Comparison of ENCODE assay signal across 7 mouse cellular contexts in the genomic region with DNA sequence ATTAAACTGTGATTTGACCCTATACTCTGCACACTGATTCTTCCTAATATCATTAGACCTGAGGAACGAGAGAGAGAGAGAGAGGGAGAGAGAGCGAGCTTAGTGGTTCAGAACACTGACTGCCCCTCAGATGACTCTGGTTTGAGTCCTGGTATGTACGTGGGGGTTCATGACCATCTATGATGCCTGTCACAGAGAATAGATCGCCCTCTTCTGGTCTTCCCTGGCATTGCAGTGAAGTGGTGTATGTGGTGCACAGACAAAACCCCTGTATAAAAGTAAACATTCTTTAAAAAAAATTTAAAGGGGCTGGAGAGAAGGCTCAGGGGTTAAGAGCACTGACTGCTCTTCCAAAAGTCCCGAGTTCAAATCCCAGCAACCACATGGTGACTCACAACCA.
DNase-seq lines count a peak whose midpoint lies in the region; ATAC-seq and TF ChIP-seq lines count a peak whose summit lies in the region.

No protein-coding gene starts in this region.

- no peaks in the 10 kb centered on the region for H3K27me3 ChIP-seq in thymus, adult 2 months (ENCODE audit: control insufficient read depth, insufficient read depth, low read length)
- no peaks in the 10 kb centered on the region for H3K27me3 ChIP-seq in intestine, postnatal 0 days (replicated peaks; ENCODE audit: control insufficient read depth, insufficient read depth, low read length)
- H3K27me3 ChIP-seq in lung, embryonic 14.5 days (ENCODE audit: insufficient read depth, low read length), result no peaks in the 10 kb centered on the region
- H3K27me3 ChIP-seq in spleen, adult 2 months (ENCODE audit: control insufficient read depth, insufficient read depth, low read length), result no peaks in the 10 kb centered on the region

- H3K27ac ChIP-seq in thymus, adult 2 months (ENCODE audit: control insufficient read depth, insufficient read depth, low read length), result no peak overlapping the region
- no peak overlapping the region for H3K27ac ChIP-seq in intestine, postnatal 0 days (ENCODE audit: low read depth, low read length)
- no peak overlapping the region for H3K27ac ChIP-seq in lung, embryonic 14.5 days (ENCODE audit: low read depth)
- no peak overlapping the region for H3K27ac ChIP-seq in spleen, adult 2 months (ENCODE audit: insufficient read depth, low read length)

- H3K4me1 ChIP-seq in thymus, adult 2 months (replicated peaks; ENCODE audit: control insufficient read depth, insufficient read depth, low read length), result no peaks in the 10 kb centered on the region
- 0 out of 2 replicates have a peak, but pooled peaks cover 4% of the 10 kb centered on the region for H3K4me1 ChIP-seq in intestine, postnatal 0 days (replicated peaks; ENCODE audit: control insufficient read depth, insufficient read depth, low read length)
- H3K4me1 ChIP-seq in lung, embryonic 14.5 days (ENCODE audit: insufficient read depth), result no peaks in the 10 kb centered on the region
- no peaks in the 10 kb centered on the region for H3K4me1 ChIP-seq in spleen, adult 2 months (ENCODE audit: control insufficient read depth, insufficient read depth, insufficient read length)

- H3K4me3 ChIP-seq in thymus, adult 2 months (ENCODE audit: control insufficient read depth, insufficient read depth, low read length), result no peak overlapping the region
- H3K4me3 ChIP-seq in intestine, postnatal 0 days (ENCODE audit: low read depth, low read length), result no peak overlapping the region
- no peak overlapping the region for H3K4me3 ChIP-seq in lung, embryonic 14.5 days (ENCODE audit: low read depth, low read length)
- H3K4me3 ChIP-seq in spleen, adult 2 months (ENCODE audit: extremely low read depth, insufficient read depth, insufficient read length), result no peak overlapping the region

- no peaks in the 10 kb centered on the region for H3K9me3 ChIP-seq in intestine, postnatal 0 days (ENCODE audit: control insufficient read depth)
- no peaks in the 10 kb centered on the region for H3K9me3 ChIP-seq in lung, embryonic 14.5 days (ENCODE audit: low read depth, low read length)

- peak overlapping the region; percentile 44; the same call in 1 of the 2 replicates for H3K4me2 ChIP-seq in intestine, postnatal 0 days (replicated peaks; ENCODE audit: low read depth)
- no peak overlapping the region for H3K4me2 ChIP-seq in lung, embryonic 14.5 days

- TF ChIP-seq CTCF in thymus, adult 2 months (IDR thresholded peaks at IDR 0.05; ENCODE audit: borderline replicate concordance, control insufficient read depth, extremely low read depth, insufficient read depth, low read length, poor library complexity), result no peak
- peak; percentile 82 for TF ChIP-seq CTCF in intestine, postnatal 0 days (IDR thresholded peaks at IDR 0.05; ENCODE audit: low read depth)
- peak; percentile 64 for TF ChIP-seq CTCF in lung, embryonic 14.5 days (IDR thresholded peaks at IDR 0.05; ENCODE audit: low read depth)
- peak; percentile 37; the same call in 1 of the 2 replicates for TF ChIP-seq CTCF in spleen, adult 2 months (IDR thresholded peaks at IDR 0.05; ENCODE audit: extremely low read depth, insufficient read depth, insufficient read length, insufficient replicate concordance)

- WGBS in thymus, adult 2 months, result 54% methylated on average over 5 of the region's 5 CpGs
- WGBS in intestine, postnatal 0 days, result 46% methylated on average over 5 of the region's 5 CpGs
- WGBS in lung, embryonic 14.5 days, result 46% methylated on average over 5 of the region's 5 CpGs
- WGBS in spleen, adult 2 months, result 41% methylated on average over 5 of the region's 5 CpGs

- no peak; the same call in 1 of the 2 replicates for ATAC-seq in intestine, postnatal 0 days
- ATAC-seq in lung, embryonic 14.5 days (ENCODE audit: insufficient read depth), result no peak

- peak; percentile 53 for DNase-seq in thymus, adult 2 months
- no peak for DNase-seq in thymus, adult 18-20 months
- peak; percentile 21 for DNase-seq in adrenal gland, adult 2 months
- DNase-seq in embryo, embryonic 10.5 days (ENCODE audit: low spot score), result peak; percentile 81
- peak; percentile 79 for DNase-seq in lung, embryonic 14.5 days
- DNase-seq in spleen, adult 2 months (ENCODE audit: low read depth in 1 of 2, low spot score in 2 of 2), result peak; percentile 42 to 46

- no peak overlapping the region for H3K9ac ChIP-seq in intestine, postnatal 0 days (ENCODE audit: low read depth, low read length)
- no peak overlapping the region for H3K9ac ChIP-seq in lung, embryonic 14.5 days

- H3K36me3 ChIP-seq in thymus, adult 2 months (ENCODE audit: control insufficient read depth, insufficient read depth, low read length), result no peaks in the 10 kb centered on the region
- no peaks in the 10 kb centered on the region for H3K36me3 ChIP-seq in intestine, postnatal 0 days (ENCODE audit: control insufficient read depth, insufficient read depth)
- H3K36me3 ChIP-seq in lung, embryonic 14.5 days (ENCODE audit: insufficient read depth), result no peaks in the 10 kb centered on the region
- no peaks in the 10 kb centered on the region for H3K36me3 ChIP-seq in spleen, adult 2 months (ENCODE audit: control insufficient read depth, insufficient read depth, low read length)

- no peak for TF ChIP-seq POLR2A in thymus, adult 2 months (IDR thresholded peaks at IDR 0.05; ENCODE audit: control insufficient read depth, extremely low read depth, insufficient read depth, low read length, poor library complexity)
- no peak for TF ChIP-seq POLR2A in spleen, adult 2 months (IDR thresholded peaks at IDR 0.05; ENCODE audit: low read depth, low read length)

Comparison
In these comparisons a context has a peak if more than half of its experiments do, and no peak if none do; other contexts are left out.
1. DNase-seq: peak in thymus, adult 2 months (single experiment), adrenal gland, adult 2 months (single experiment), embryo, embryonic 10.5 days (single experiment), lung, embryonic 14.5 days (single experiment) and spleen, adult 2 months (2 of 2); none in thymus, adult 18-20 months (0 of 2).